Mouse (Mus musculus) heart, adult 2 months (tissue): ENCODE data around the gene Pus7l.

ENCODE experiments used
- CTCF ChIP-seq: fragments of 200-600 bp; IDR thresholded peaks from 2 replicates; pipeline ENCODE4 v1.8.1; 2022; ENCODE audit warnings: antibody characterized with exemption, mild to moderate bottlenecking, moderate library complexity
- EP300 ChIP-seq: fragments of 200-500 bp; IDR thresholded peaks from 2 replicates; pipeline ENCODE4 v1.6.1; 2011; ENCODE audit warnings: low read depth, low read length, control low read depth; ENCODE audit not compliant: insufficient read depth
- POLR2A ChIP-seq: fragments of 200-500 bp; IDR thresholded peaks from 2 replicates; pipeline ENCODE4 v1.6.1; 2011; ENCODE audit warnings: mild to moderate bottlenecking, low read depth, low read length, control low read depth; ENCODE audit not compliant: insufficient read depth

GRCm38 (mm10) chr15:94583153-94583552 lies 39.8 kb upstream of the Pus7l start:
- TF ChIP-seq POLR2A, result no peak
- no peak for TF ChIP-seq CTCF
- TF ChIP-seq EP300, result no peak
